Mouse (Mus musculus) heart, embryonic 15.5 days (tissue): ENCODE measurements around the gene Gm16442. TPM values are rescaled to one million over a fixed set of nuclear protein-coding genes. Genes with fewer than 3 reads are reported as not detected.
"Not testable (repeated sequence)": the region's sequence is repeated elsewhere in the genome, so short reads cannot be mapped to it uniquely, and the experiment has no call there.

Experiments used
- ATAC-seq: fragments of 200-750 bp; cut with Nextera tagmentation; replicated peaks from 2 replicates; pipeline ENCODE4 v1.8.0; 2017; ENCODE audit warnings: low read depth, moderate TSS enrichment; ENCODE audit not compliant: insufficient number of reproducible peaks, insufficient read depth, low FRiP score
- H3K27ac ChIP-seq: fragments of 300-500 bp; sonication (generic); 2 replicates; pipeline ENCODE4 v1.5.1; 2015; ENCODE audit warnings: mild to moderate bottlenecking, inconsistent platforms
- H3K27me3 ChIP-seq: fragments of 300-500 bp; sonication (generic); 2 replicates; pipeline ENCODE4 v1.6.1; 2015; ENCODE audit warnings: inconsistent platforms
- H3K36me3 ChIP-seq: fragments of 300-500 bp; sonication (generic); 2 replicates; pipeline ENCODE4 v1.6.1; 2015; ENCODE audit warnings: mild to moderate bottlenecking, inconsistent platforms
- H3K4me1 ChIP-seq: fragments of 300-500 bp; sonication (generic); replicated peaks from 2 replicates; pipeline ENCODE4 v1.6.1; 2015; ENCODE audit warnings: inconsistent platforms
- H3K4me2 ChIP-seq: fragments of 300-500 bp; sonication (generic); 2 replicates; pipeline ENCODE4 v1.6.1; 2015; ENCODE audit warnings: inconsistent platforms, mild to moderate bottlenecking, moderate library complexity
- H3K4me3 ChIP-seq: fragments of 300-500 bp; sonication (generic); 2 replicates; pipeline ENCODE4 v1.5.1; 2015; ENCODE audit warnings: mild to moderate bottlenecking, inconsistent platforms
- H3K9ac ChIP-seq: fragments of 300-500 bp; sonication (generic); 2 replicates; pipeline ENCODE4 v1.6.1; 2015; ENCODE audit warnings: mild to moderate bottlenecking, inconsistent platforms
- H3K9me3 ChIP-seq: fragments of 300-500 bp; sonication (generic); replicated peaks from 2 replicates; pipeline ENCODE4 v1.6.1; 2016; ENCODE audit warnings: inconsistent platforms
- WGBS: fragments of 180-500 bp; shearing (Covaris S2); methylation state at CpG from one replicate; pipeline ENCODE4 v1.1.7; 2015; ENCODE audit warnings: mixed read lengths; 5-methylcytosine and 5-hydroxymethylcytosine counted together
- polyA plus RNA-seq: library from polyadenylated mRNA; unstranded; fragments of >200 nt; fragmentation: Nextera tagmentation; extraction: Ambion mirVana; gene quantifications from 2 replicates; pipeline ENCODE4 v1.2.1, GENCODE M21; 2015

Gene Gm16442
- polyA plus RNA-seq: not detected in 2 replicates

DNA sequence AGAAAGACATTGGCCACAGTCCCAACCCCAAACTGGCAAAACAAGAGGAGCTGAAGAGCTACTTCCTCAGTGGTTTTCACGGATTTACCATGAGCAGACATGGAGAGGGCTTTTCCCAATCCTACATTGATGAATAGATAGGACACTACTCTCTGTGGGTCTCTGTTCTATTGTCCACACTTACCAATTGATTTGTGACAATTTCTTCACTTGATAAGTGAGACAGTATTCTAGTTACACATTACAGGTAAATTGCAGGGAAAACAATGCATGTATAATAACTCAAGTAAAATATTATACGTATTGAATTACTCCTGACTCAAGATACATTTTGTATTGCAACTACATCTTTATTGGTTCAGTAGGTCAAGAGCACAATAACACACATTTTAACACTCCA lies at the start of gene Gm16442:
Gene Gm16442, minus strand, starts transcription at position 101 of the 400 bp plus-strand sequence.
- H3K9ac ChIP-seq, H3K27ac ChIP-seq, H3K27me3 ChIP-seq, H3K36me3 ChIP-seq, H3K9me3 ChIP-seq, H3K4me2 ChIP-seq, ATAC-seq, H3K4me1 ChIP-seq, H3K4me3 ChIP-seq: not testable (repeated sequence)
- no CpG with 5 or more reads among the region's 2 CpGs for WGBS

GRCm38 (mm10) chr7:20168277-20168676 lies 45.9 kb upstream of the Gm16442 start, which contains the start of gene Vmn1r94:
Gene Vmn1r94, minus strand, starts transcription at chr7:20168377.
- H3K36me3 ChIP-seq, H3K4me1 ChIP-seq, H3K9ac ChIP-seq, H3K9me3 ChIP-seq, H3K27me3 ChIP-seq, H3K4me3 ChIP-seq, ATAC-seq, H3K27ac ChIP-seq, H3K4me2 ChIP-seq: not testable (repeated sequence)
- WGBS: no CpG with 5 or more reads among the region's 3 CpGs

DNA sequence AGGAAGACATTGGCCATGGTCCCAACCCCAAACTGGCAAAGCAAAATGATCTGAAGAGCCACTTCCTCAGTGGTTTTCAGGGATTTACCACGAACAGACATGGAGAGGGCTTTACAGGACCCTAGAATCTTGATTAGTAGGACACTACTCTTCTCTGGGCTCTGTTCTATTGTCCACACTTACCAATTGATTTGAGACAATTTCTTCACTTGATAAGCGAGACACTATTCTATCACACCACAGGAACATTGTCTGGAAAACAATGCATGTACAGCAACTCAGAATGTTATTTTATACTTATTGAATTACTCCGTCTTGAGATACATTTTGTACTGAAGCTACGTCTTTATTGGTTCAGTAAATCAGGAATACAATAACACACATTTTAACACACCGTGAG lies 16.6 kb upstream of the Gm16442 start, which contains the start of gene Vmn1r93:
Gene Vmn1r93, minus strand, starts transcription at position 101 of the 400 bp plus-strand sequence.
- no CpG with 5 or more reads among the region's 5 CpGs for WGBS
- H3K9ac ChIP-seq, H3K4me1 ChIP-seq, H3K4me3 ChIP-seq, H3K9me3 ChIP-seq, H3K4me2 ChIP-seq, H3K27ac ChIP-seq, H3K36me3 ChIP-seq, H3K27me3 ChIP-seq, ATAC-seq: not testable (repeated sequence)

DNA sequence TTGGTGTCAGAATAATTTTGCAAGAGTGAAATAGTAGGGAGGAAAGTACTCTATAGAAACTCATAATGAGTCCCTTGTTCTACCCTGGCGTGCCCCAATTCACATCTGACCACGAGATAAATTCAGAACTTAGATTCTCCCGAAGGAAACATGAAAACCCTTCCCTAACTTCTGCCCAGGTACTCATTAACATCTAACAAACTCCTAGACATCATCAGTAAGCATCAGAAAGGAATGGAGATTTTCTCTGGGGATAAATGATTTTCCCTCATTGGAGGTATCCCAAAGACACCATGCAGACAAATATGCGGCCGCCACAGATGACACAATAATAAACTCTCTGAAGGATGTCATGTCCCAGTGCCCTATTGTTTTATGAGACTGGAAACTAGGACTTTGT lies 23.0 kb downstream of the Gm16442 start, which contains the start of gene Vmn1r91:
Gene Vmn1r91, plus strand, starts transcription at position 301 of the 400 bp plus-strand sequence.
- H3K4me3 ChIP-seq, H3K9ac ChIP-seq, H3K4me2 ChIP-seq, H3K36me3 ChIP-seq, H3K27ac ChIP-seq, H3K9me3 ChIP-seq, H3K27me3 ChIP-seq, H3K4me1 ChIP-seq, ATAC-seq: not testable (repeated sequence)
- 72% methylated on average over 5 of the region's 5 CpGs for WGBS

DNA sequence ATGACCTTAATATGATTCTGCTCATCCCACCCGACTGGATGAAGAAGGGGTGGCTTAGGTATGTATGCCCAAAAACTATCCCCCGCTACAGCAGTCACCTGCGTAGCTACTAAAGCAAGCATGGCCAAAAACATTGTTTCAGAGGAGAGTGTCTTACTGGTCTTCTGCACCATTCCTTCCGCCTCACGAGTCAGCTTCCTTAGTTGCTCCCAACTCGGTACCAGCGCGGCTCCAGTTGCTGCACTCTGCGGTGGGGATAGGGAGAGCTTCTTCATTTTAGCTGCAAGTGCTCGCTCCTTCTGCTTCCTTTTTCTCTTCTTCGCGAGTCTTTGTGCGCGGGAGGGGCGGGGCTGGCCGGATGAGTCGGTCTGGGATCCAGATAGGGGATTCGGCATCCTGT lies 44.3 kb downstream of the Gm16442 start:
- H3K27me3 ChIP-seq, H3K4me2 ChIP-seq, H3K9me3 ChIP-seq, ATAC-seq, H3K4me3 ChIP-seq, H3K27ac ChIP-seq, H3K36me3 ChIP-seq, H3K9ac ChIP-seq, H3K4me1 ChIP-seq: not testable (repeated sequence)
- 64% methylated on average over 18 of the region's 18 CpGs for WGBS

Other genes with a start within 250 kb of the Gm16442 start
- not detected in 2 replicates for gene Ceacam19, start 234.6 kb downstream of the Gm16442 start, polyA plus RNA-seq
- 15.2 and 16.1 TPM in 2 replicates for gene Pvr, start 201.4 kb downstream of the Gm16442 start, polyA plus RNA-seq
- gene Igsf23, start 171.8 kb downstream of the Gm16442 start, polyA plus RNA-seq: 1.5 and 1.7 TPM in 2 replicates
- not detected in 2 replicates for gene Ceacam20, start 157.2 kb downstream of the Gm16442 start, polyA plus RNA-seq
- gene Nlrp9b, start 131.1 kb downstream of the Gm16442 start, polyA plus RNA-seq: not detected in 2 replicates
- gene Vmn1r91, start 22.9 kb downstream of the Gm16442 start, polyA plus RNA-seq: not detected in 2 replicates
- not detected in 2 replicates for gene Vmn1r93, start 16.5 kb upstream of the Gm16442 start, polyA plus RNA-seq
- gene Vmn1r94, start 45.8 kb upstream of the Gm16442 start, polyA plus RNA-seq: not detected in 2 replicates
- gene Vmn1r95, start 71.1 kb upstream of the Gm16442 start, polyA plus RNA-seq: not detected in 2 replicates
- gene Gm6164, start 83.0 kb upstream of the Gm16442 start, polyA plus RNA-seq: not detected in 2 replicates
- gene Gm4498, start 111.2 kb upstream of the Gm16442 start, polyA plus RNA-seq: not detected in 2 replicates
- gene Gm5890, start 140.3 kb upstream of the Gm16442 start, polyA plus RNA-seq: not detected in 2 replicates
- not detected in 2 replicates for gene Gm4133, start 211.5 kb upstream of the Gm16442 start, polyA plus RNA-seq